Mouse (Mus musculus) liver, postnatal 0 days (tissue): Measurements from ENCODE around the gene Umodl1.

Source experiments
- CTCF ChIP-seq: sonication (generic); IDR thresholded peaks from 2 replicates; pipeline ENCODE4 v1.5.1; 2016; ENCODE audit warnings: antibody characterized with exemption, low read depth
- EP300 ChIP-seq: IDR thresholded peaks from 2 replicates; pipeline ENCODE4 v1.6.1; 2016; ENCODE audit warnings: antibody characterized with exemption, low read depth, mild to moderate bottlenecking

DNA sequence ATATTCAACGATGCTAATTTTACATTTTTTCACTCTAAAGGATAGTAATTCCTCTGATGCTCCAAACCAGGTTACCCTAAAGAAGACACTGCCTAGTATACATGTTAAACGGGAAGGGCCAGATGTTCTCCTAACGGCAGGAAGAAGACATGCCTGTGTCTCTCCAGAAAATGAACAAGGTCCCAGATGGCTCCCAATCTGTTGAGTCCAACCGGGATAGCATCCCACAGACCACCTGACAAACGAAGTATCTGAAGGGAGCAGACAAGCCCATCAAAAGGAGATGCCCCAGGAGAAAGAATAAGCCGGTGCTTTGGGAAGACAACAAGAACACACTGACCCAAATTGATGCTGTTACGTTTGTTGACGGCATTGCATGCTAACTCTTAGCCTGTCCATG lies 2.8 kb upstream of the Umodl1 start:
- TF ChIP-seq CTCF (no peak), EP300 (no peak)
